Mouse (Mus musculus) lung, embryonic 15.5 days (tissue): ENCODE data around the gene Dbx1. TPM values are rescaled to one million over a fixed set of nuclear protein-coding genes. Genes with fewer than 3 reads are reported as not detected.

Experiments used
- ATAC-seq: fragments of 200-750 bp; cut with Nextera tagmentation; 2 replicates; pipeline ENCODE4 v1.8.0; 2017; ENCODE audit warnings: moderate number of reproducible peaks, borderline replicate concordance; ENCODE audit not compliant: low FRiP score, low TSS enrichment; ENCODE audit errors: extremely low read depth
- H3K27ac ChIP-seq: fragments of 300-500 bp; sonication (generic); 2 replicates; pipeline ENCODE4 v1.5.1; 2015; ENCODE audit warnings: moderate library complexity, mild to moderate bottlenecking, inconsistent platforms
- H3K27me3 ChIP-seq: fragments of 300-500 bp; sonication (generic); 2 replicates; pipeline ENCODE4 v1.6.1; 2015; ENCODE audit warnings: inconsistent platforms
- H3K36me3 ChIP-seq: fragments of 300-500 bp; sonication (generic); 2 replicates; pipeline ENCODE4 v1.6.1; 2015; ENCODE audit warnings: inconsistent platforms
- H3K4me1 ChIP-seq: fragments of 300-500 bp; sonication (generic); 2 replicates; pipeline ENCODE4 v1.6.1; 2015; ENCODE audit warnings: inconsistent platforms
- H3K4me2 ChIP-seq: fragments of 300-500 bp; sonication (generic); 2 replicates; pipeline ENCODE4 v1.6.1; 2015; ENCODE audit warnings: inconsistent platforms, mild to moderate bottlenecking, moderate library complexity
- H3K4me3 ChIP-seq: fragments of 300-500 bp; sonication (generic); 2 replicates; pipeline ENCODE4 v1.5.1; 2015; ENCODE audit warnings: mild to moderate bottlenecking, inconsistent platforms
- H3K9ac ChIP-seq: fragments of 300-500 bp; sonication (generic); 2 replicates; pipeline ENCODE4 v1.6.1; 2015; ENCODE audit warnings: inconsistent platforms
- H3K9me3 ChIP-seq: fragments of 300-500 bp; sonication (generic); 2 replicates; pipeline ENCODE4 v1.6.1; 2016; ENCODE audit warnings: inconsistent platforms
- WGBS: fragments of 180-500 bp; shearing (Covaris S2); methylation state at CpG from one replicate; pipeline ENCODE4 v1.1.7; 2015; 5-methylcytosine and 5-hydroxymethylcytosine counted together
- polyA plus RNA-seq: library from polyadenylated mRNA; unstranded; fragments of >200 nt; fragmentation: Nextera tagmentation; extraction: Ambion mirVana; gene quantifications from 2 replicates; pipeline ENCODE4 v1.2.1, GENCODE M21; 2015

Gene Dbx1
- not detected in 2 replicates for polyA plus RNA-seq

GRCm38 (mm10) chr7:49636491-49637115, at the start of gene Dbx1:
TSS of gene Dbx1 (minus strand) at chr7:49636849.
- H3K27ac ChIP-seq = no peak within 1 kb of the TSS
- ATAC-seq = no peak
- H3K4me1 ChIP-seq = peaks cover 42% of the 10 kb centered on the region
- no peak within 1 kb of the TSS for H3K4me2 ChIP-seq
- no peaks in the 10 kb centered on the region for H3K9me3 ChIP-seq
- H3K36me3 ChIP-seq = no peaks in the 10 kb centered on the region
- H3K4me3 ChIP-seq = no peak within 1 kb of the TSS
- 1% methylated on average over 33 of the region's 33 CpGs for WGBS
- no peak within 1 kb of the TSS for H3K9ac ChIP-seq
- peaks cover 98% of the 10 kb centered on the region for H3K27me3 ChIP-seq

DNA sequence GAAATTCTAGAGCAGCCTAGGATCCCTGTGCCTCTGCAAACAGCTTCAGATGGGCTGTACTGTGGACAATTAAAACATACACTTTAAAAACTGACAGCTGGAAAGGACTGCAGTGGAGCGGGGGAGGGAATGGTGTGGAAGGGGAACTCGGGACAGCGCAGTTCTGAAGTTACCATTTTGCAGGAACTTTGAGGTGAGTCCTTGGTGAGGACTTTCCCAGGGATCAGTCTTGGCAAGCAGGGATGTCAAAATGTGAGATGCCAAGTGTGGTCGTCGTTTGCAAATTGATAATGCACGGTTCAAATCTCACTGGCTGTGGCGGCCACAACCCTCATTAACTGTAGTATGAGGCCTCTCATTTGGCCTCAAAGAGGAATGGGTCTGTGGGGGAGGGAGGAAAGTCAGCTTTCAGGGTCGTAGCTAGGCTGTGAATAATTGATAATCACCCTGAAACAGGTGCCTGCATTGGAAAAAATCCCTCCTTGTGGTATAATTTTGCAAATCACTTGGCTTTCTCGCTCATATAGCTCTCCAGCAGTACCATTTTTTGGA, 42.3 kb upstream of the Dbx1 start:
- H3K27me3 ChIP-seq = peaks cover 76% of the 10 kb centered on the region

GRCm38 (mm10) chr7:49678100-49678825, 41.6 kb upstream of the Dbx1 start:
- Histone ChIP-seq H3K9ac (no peak overlapping the region), H3K27ac (no peak overlapping the region), H3K4me2 (no peak overlapping the region), H3K9me3 (no peaks in the 10 kb centered on the region), H3K27me3 (peaks cover 73% of the 10 kb centered on the region), H3K36me3 (no peaks in the 10 kb centered on the region), H3K4me1 (no peaks in the 10 kb centered on the region), H3K4me3 (no peak overlapping the region)
- 5% methylated on average over 22 of the region's 22 CpGs for WGBS
- no peak for ATAC-seq

More for the DNA sequence above, 42.3 kb upstream of the Dbx1 start:
- ATAC-seq = no peak
- Histone ChIP-seq H3K4me2 (no peak overlapping the region), H3K4me1 (no peaks in the 10 kb centered on the region), H3K9me3 (no peaks in the 10 kb centered on the region), H3K4me3 (no peak overlapping the region), H3K9ac (no peak overlapping the region), H3K27ac (no peak overlapping the region), H3K36me3 (no peaks in the 10 kb centered on the region)
- 10% methylated on average over 9 of the region's 9 CpGs for WGBS

DNA sequence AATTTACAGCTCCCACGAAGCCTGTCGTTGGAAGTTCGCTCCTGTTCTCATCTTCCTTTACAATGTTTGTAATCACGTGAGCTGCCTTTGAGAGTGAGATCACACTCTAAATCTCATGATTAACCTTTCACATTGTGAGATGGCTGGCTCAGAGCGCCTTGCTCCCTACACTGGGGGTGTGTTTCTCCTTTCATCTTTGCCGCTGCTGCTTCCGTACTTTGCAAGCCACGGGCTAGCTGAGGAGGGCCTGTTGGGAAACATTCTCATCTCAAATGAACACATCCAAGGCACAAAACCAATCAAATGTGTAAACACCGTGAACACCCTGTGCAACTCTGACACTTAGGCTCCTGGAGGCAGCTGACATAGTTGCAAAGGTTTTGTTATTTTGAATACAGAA, 40.5 kb upstream of the Dbx1 start:
- ATAC-seq = no peak
- Histone ChIP-seq H3K4me1 (no peaks in the 10 kb centered on the region), H3K27me3 (peaks cover 62% of the 10 kb centered on the region), H3K4me3 (no peak overlapping the region), H3K27ac (no peak overlapping the region), H3K9ac (no peak overlapping the region), H3K9me3 (no peaks in the 10 kb centered on the region), H3K36me3 (no peaks in the 10 kb centered on the region), H3K4me2 (no peak overlapping the region)
- 2% methylated on average over 9 of the region's 9 CpGs for WGBS

- Histone ChIP-seq H3K9ac (no peak overlapping the region), H3K4me3 (no peak overlapping the region), H3K36me3 (no peaks in the 10 kb centered on the region), H3K4me2 (no peak overlapping the region), H3K4me1 (no peaks in the 10 kb centered on the region), H3K27me3 (peaks cover 57% of the 10 kb centered on the region), H3K27ac (no peak overlapping the region), H3K9me3 (no peaks in the 10 kb centered on the region)
- WGBS = 9% methylated on average over 5 of the region's 5 CpGs
- no peak for ATAC-seq
Measured at GRCm38 (mm10) chr7:49676627-49677026, 40.0 kb upstream of the Dbx1 start.

- H3K27ac ChIP-seq = no peak overlapping the region
- H3K27me3 ChIP-seq = no peaks in the 10 kb centered on the region
- WGBS = 80% methylated on average over 13 of the region's 13 CpGs
- H3K9me3 ChIP-seq = no peaks in the 10 kb centered on the region
- H3K9ac ChIP-seq = no peak overlapping the region
- H3K4me2 ChIP-seq = no peak overlapping the region
- no peaks in the 10 kb centered on the region for H3K36me3 ChIP-seq
- no peak overlapping the region for H3K4me3 ChIP-seq
- no peaks in the 10 kb centered on the region for H3K4me1 ChIP-seq
- ATAC-seq = no peak
Measured at GRCm38 (mm10) chr7:49668260-49668857, 31.7 kb upstream of the Dbx1 start.

- Histone ChIP-seq H3K4me1 (peaks cover 13% of the 10 kb centered on the region), H3K27me3 (peaks cover 10% of the 10 kb centered on the region), H3K9me3 (no peaks in the 10 kb centered on the region), H3K4me3 (no peak overlapping the region), H3K9ac (no peak overlapping the region), H3K27ac (no peak overlapping the region), H3K36me3 (no peaks in the 10 kb centered on the region), H3K4me2 (no peak overlapping the region)
- 72% methylated on average over 3 of the region's 3 CpGs for WGBS
- no peak for ATAC-seq
Measured at GRCm38 (mm10) chr7:49663575-49663974, 26.9 kb upstream of the Dbx1 start.

GRCm38 (mm10) chr7:49662492-49663026, 25.9 kb upstream of the Dbx1 start:
- Histone ChIP-seq H3K27ac (no peak overlapping the region), H3K27me3 (peaks cover 10% of the 10 kb centered on the region), H3K9ac (no peak overlapping the region), H3K4me2 (peak overlapping the region; percentile 38), H3K9me3 (no peaks in the 10 kb centered on the region), H3K4me1 (peaks cover 13% of the 10 kb centered on the region), H3K36me3 (no peaks in the 10 kb centered on the region), H3K4me3 (peak overlapping the region; percentile 12; the same call in 1 of the 2 replicates)
- peak; percentile 49; the same call in 1 of the 2 replicates for ATAC-seq
- 3% methylated on average over 7 of the region's 7 CpGs for WGBS

DNA sequence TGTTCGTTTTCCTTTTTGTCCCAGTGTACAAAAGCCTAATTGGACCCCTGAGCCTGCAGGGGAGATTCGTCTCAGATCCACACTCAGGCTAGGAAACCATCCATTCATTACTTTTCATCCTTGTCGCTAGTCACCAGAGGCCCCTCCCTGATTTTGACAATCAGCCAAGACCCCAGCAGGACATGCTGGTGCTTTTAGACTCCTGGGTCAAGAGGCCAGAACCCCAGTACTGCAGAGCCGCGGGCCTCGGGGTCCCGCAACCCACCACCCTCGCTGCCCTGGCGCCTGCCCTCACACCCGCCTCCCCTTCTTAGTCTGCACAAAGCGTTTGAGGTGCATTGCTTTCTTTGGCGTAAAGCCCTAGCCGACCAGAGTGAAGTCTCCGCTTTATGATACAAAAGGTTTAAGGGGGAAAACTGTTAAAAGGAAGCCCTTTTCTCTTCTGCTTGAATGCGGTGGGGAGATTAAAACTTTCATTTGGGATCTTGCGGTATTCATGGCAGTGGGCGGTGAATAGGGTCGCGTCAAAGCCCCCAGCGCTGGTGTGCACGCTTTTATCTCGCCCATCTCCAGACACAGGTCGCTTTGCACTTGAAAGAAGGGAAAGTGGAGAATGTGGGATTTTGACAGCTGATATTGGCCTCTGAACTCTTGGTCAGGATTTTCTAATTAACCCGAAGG, 25.3 kb upstream of the Dbx1 start:
- H3K27me3 ChIP-seq = peaks cover 10% of the 10 kb centered on the region
- H3K4me1 ChIP-seq = peaks cover 13% of the 10 kb centered on the region
- H3K4me3 ChIP-seq = peak overlapping the region; percentile 12; the same call in 1 of the 2 replicates
- WGBS = 4% methylated on average over 24 of the region's 24 CpGs
- no peak overlapping the region for H3K27ac ChIP-seq
- H3K4me2 ChIP-seq = peak overlapping the region; percentile 38
- H3K9me3 ChIP-seq = no peaks in the 10 kb centered on the region
- no peak for ATAC-seq
- no peak overlapping the region for H3K9ac ChIP-seq
- no peaks in the 10 kb centered on the region for H3K36me3 ChIP-seq

- ATAC-seq = no peak
- Histone ChIP-seq H3K27me3 (peaks cover 61% of the 10 kb centered on the region), H3K27ac (no peak overlapping the region), H3K9me3 (no peaks in the 10 kb centered on the region), H3K4me3 (no peak overlapping the region), H3K36me3 (no peaks in the 10 kb centered on the region), H3K4me1 (peaks cover 17% of the 10 kb centered on the region), H3K9ac (no peak overlapping the region), H3K4me2 (no peak overlapping the region)
- 25% methylated on average over 3 of the region's 3 CpGs for WGBS
Measured at GRCm38 (mm10) chr7:49640709-49641305, 4.2 kb upstream of the Dbx1 start.
